Mouse (Mus musculus) forebrain, embryonic 12.5 days (tissue): ENCODE results near the gene Scaf8. TPM values are rescaled to one million over a fixed set of nuclear protein-coding genes. Genes with fewer than 3 reads are reported as not detected.
A peak's percentile ranks its signal among the peaks of the same experiment; 100 is the strongest.
"Not testable (repeated sequence)": the region's sequence is repeated elsewhere in the genome, so short reads cannot be mapped to it uniquely, and the experiment has no call there.

Source experiments
- ATAC-seq: fragments of 200-750 bp; cut with Nextera tagmentation; 2 replicates; pipeline ENCODE4 v1.8.0; 2017; ENCODE audit warnings: moderate TSS enrichment; ENCODE audit not compliant: low FRiP score
- H3K27ac ChIP-seq: fragments of 300-500 bp; sonication (generic); 2 replicates; pipeline ENCODE4 v1.5.1; 2016; ENCODE audit warnings: mild to moderate bottlenecking
- H3K27me3 ChIP-seq: fragments of 300-500 bp; sonication (generic); 2 replicates; pipeline ENCODE4 v1.6.1; 2016; ENCODE audit warnings: mild to moderate bottlenecking
- H3K36me3 ChIP-seq: fragments of 300-500 bp; sonication (generic); replicated peaks from 2 replicates; pipeline ENCODE4 v1.6.1; 2016; ENCODE audit warnings: mild to moderate bottlenecking
- H3K4me1 ChIP-seq: fragments of 300-500 bp; sonication (generic); 2 replicates; pipeline ENCODE4 v1.6.1; 2016
- H3K4me2 ChIP-seq: fragments of 300-500 bp; sonication (generic); 2 replicates; pipeline ENCODE4 v1.6.1; 2016; ENCODE audit warnings: mild to moderate bottlenecking, moderate library complexity
- H3K4me3 ChIP-seq: fragments of 300-500 bp; sonication (generic); replicated peaks from 2 replicates; pipeline ENCODE4 v1.5.1; 2016; ENCODE audit warnings: mild to moderate bottlenecking
- H3K9ac ChIP-seq: fragments of 300-500 bp; sonication (generic); 2 replicates; pipeline ENCODE4 v1.6.1; 2016; ENCODE audit warnings: mild to moderate bottlenecking
- H3K9me3 ChIP-seq: fragments of 300-500 bp; sonication (generic); 2 replicates; pipeline ENCODE4 v1.6.1; 2016
- WGBS: fragments of 180-500 bp; shearing (Covaris S2); methylation state at CpG from one replicate; pipeline ENCODE4 v1.1.7; 2016; 5-methylcytosine and 5-hydroxymethylcytosine counted together
- polyA plus RNA-seq: library from polyadenylated mRNA; unstranded; fragments of >200 nt; fragmentation: Nextera tagmentation; extraction: Ambion mirVana; gene quantifications from 2 replicates; pipeline ENCODE4 v1.2.1, GENCODE M21; 2016

The Scaf8 gene
- 27.6 TPM in 2 replicates for polyA plus RNA-seq

- Histone ChIP-seq H3K4me3 (peak within 1 kb of the TSS; percentile 99), H3K9me3 (no peaks in the 10 kb centered on the region), H3K9ac (peak within 1 kb of the TSS; percentile 98), H3K27me3 (no peaks in the 10 kb centered on the region), H3K27ac (peak within 1 kb of the TSS; percentile 98), H3K4me1 (peaks cover 36% of the 10 kb centered on the region), H3K4me2 (peak within 1 kb of the TSS; percentile 73), H3K36me3 (no peaks in the 10 kb centered on the region)
- ATAC-seq: peak; percentile 97
- under 1% methylated on average over 64 of the region's 91 CpGs for WGBS
Measured at GRCm38 (mm10) chr17:3114720-3115379, at the start of gene Scaf8. Gene Scaf8 (plus strand): TSS chr17:3114972.

- H3K4me2 ChIP-seq: no peak overlapping the region
- no peak overlapping the region for H3K9ac ChIP-seq
- no peaks in the 10 kb centered on the region for H3K27me3 ChIP-seq
- no peaks in the 10 kb centered on the region for H3K4me1 ChIP-seq
- WGBS: 95% methylated on average over 9 of the region's 9 CpGs
- ATAC-seq: no peak
- no peak overlapping the region for H3K4me3 ChIP-seq
- no peak overlapping the region for H3K27ac ChIP-seq
- peaks cover 9% of the 10 kb centered on the region for H3K9me3 ChIP-seq
- H3K36me3 ChIP-seq: peaks cover 66% of the 10 kb centered on the region
Measured at GRCm38 (mm10) chr17:3075166-3075872, 39.5 kb upstream of the Scaf8 start.

GRCm38 (mm10) chr17:3075873-3076245 is 38.9 kb upstream of the Scaf8 start:
- Histone ChIP-seq H3K4me1 (no peaks in the 10 kb centered on the region), H3K9ac (no peak overlapping the region), H3K27ac (no peak overlapping the region), H3K36me3 (peaks cover 60% of the 10 kb centered on the region), H3K9me3 (peaks cover 9% of the 10 kb centered on the region), H3K27me3 (no peaks in the 10 kb centered on the region), H3K4me2 (no peak overlapping the region), H3K4me3 (no peak overlapping the region)
- no peak for ATAC-seq
- WGBS: 93% methylated on average over 4 of the region's 4 CpGs

GRCm38 (mm10) chr17:3077936-3078335 is 36.8 kb upstream of the Scaf8 start:
- ATAC-seq, H3K9ac ChIP-seq, H3K4me2 ChIP-seq, H3K27me3 ChIP-seq, H3K4me3 ChIP-seq, H3K27ac ChIP-seq, H3K4me1 ChIP-seq, H3K9me3 ChIP-seq: not testable (repeated sequence)
- peaks cover 40% of the 10 kb centered on the region for H3K36me3 ChIP-seq
- 95% methylated on average over 9 of the region's 9 CpGs for WGBS

- H3K27me3 ChIP-seq, H3K4me3 ChIP-seq, H3K9ac ChIP-seq, H3K27ac ChIP-seq, H3K4me2 ChIP-seq, H3K4me1 ChIP-seq, ATAC-seq, H3K9me3 ChIP-seq: not testable (repeated sequence)
- H3K36me3 ChIP-seq: peaks cover 12% of the 10 kb centered on the region
- 78% methylated on average over 7 of the region's 9 CpGs for WGBS
Measured at GRCm38 (mm10) chr17:3080587-3081349, 34.0 kb upstream of the Scaf8 start.

GRCm38 (mm10) chr17:3081512-3082100 is 33.2 kb upstream of the Scaf8 start:
- peak; percentile 59 for ATAC-seq
- H3K36me3 ChIP-seq, H3K4me1 ChIP-seq, H3K9ac ChIP-seq, H3K4me2 ChIP-seq, H3K27ac ChIP-seq, H3K9me3 ChIP-seq, H3K27me3 ChIP-seq, H3K4me3 ChIP-seq: not testable (repeated sequence)
- 83% methylated on average over 3 of the region's 3 CpGs for WGBS

GRCm38 (mm10) chr17:3082125-3082755 is 32.5 kb upstream of the Scaf8 start:
- H3K27ac ChIP-seq, H3K9ac ChIP-seq, H3K4me3 ChIP-seq, H3K27me3 ChIP-seq, H3K4me1 ChIP-seq, H3K36me3 ChIP-seq, H3K9me3 ChIP-seq: not testable (repeated sequence)
- WGBS: 79% methylated on average over 7 of the region's 9 CpGs
- H3K4me2 ChIP-seq: peak overlapping the region; percentile 42; the same call in 1 of the 2 replicates
- peak; percentile 67 for ATAC-seq

- H3K4me2 ChIP-seq: peak overlapping the region; percentile 42
- H3K9ac ChIP-seq, H3K36me3 ChIP-seq, H3K27me3 ChIP-seq, H3K9me3 ChIP-seq, H3K4me1 ChIP-seq: not testable (repeated sequence)
- peak overlapping the region; percentile 69; the same call in 1 of the 2 replicates for H3K27ac ChIP-seq
- peak overlapping the region; percentile 53 for H3K4me3 ChIP-seq
- ATAC-seq: 0 out of 2 replicates have a peak, but pooled peaks have one; percentile 12
- 3% methylated on average over 25 of the region's 25 CpGs for WGBS
Measured at GRCm38 (mm10) chr17:3082756-3083749, 31.7 kb upstream of the Scaf8 start.

- no peaks in the 10 kb centered on the region for H3K36me3 ChIP-seq
- peak overlapping the region; percentile 63 for H3K4me2 ChIP-seq
- under 1% methylated on average over 34 of the region's 40 CpGs for WGBS
- H3K4me1 ChIP-seq: peaks cover 3% of the 10 kb centered on the region; the same call in 1 of the 2 replicates
- peak overlapping the region; percentile 49 for H3K9ac ChIP-seq
- H3K27ac ChIP-seq: peak overlapping the region; percentile 93
- no peaks in the 10 kb centered on the region for H3K27me3 ChIP-seq
- peak; percentile 80 for ATAC-seq
- peak overlapping the region; percentile 53 for H3K4me3 ChIP-seq
- H3K9me3 ChIP-seq: 0 out of 2 replicates have a peak, but pooled peaks cover 3% of the 10 kb centered on the region
Measured at GRCm38 (mm10) chr17:3083886-3084550, 30.8 kb upstream of the Scaf8 start.

- peak; percentile 40 for ATAC-seq
- H3K9me3 ChIP-seq: 0 out of 2 replicates have a peak, but pooled peaks cover 3% of the 10 kb centered on the region
- WGBS: under 1% methylated on average over 30 of the region's 31 CpGs
Measured at GRCm38 (mm10) chr17:3084551-3084930, 30.2 kb upstream of the Scaf8 start.

More at GRCm38 (mm10) chr17:3084551-3084930, 30.2 kb upstream of the Scaf8 start:
- peaks cover 3% of the 10 kb centered on the region; the same call in 1 of the 2 replicates for H3K4me1 ChIP-seq
- H3K4me3 ChIP-seq: peak overlapping the region; percentile 53
- peak overlapping the region; percentile 49 for H3K9ac ChIP-seq
- peak overlapping the region; percentile 63 for H3K4me2 ChIP-seq
- H3K36me3 ChIP-seq: no peaks in the 10 kb centered on the region
- H3K27ac ChIP-seq: peak overlapping the region; percentile 93
- H3K27me3 ChIP-seq: no peaks in the 10 kb centered on the region
